Mouse (Mus musculus) layer of hippocampus, adult 9-10 months (tissue): ENCODE results near the gene Scpep1.

ENCODE experiments used
- DNase-seq: peaks from one replicate; pipeline ENCODE4 v3.0.0; 2022; ENCODE audit warnings: low spot score

The Scpep1 gene

DNA sequence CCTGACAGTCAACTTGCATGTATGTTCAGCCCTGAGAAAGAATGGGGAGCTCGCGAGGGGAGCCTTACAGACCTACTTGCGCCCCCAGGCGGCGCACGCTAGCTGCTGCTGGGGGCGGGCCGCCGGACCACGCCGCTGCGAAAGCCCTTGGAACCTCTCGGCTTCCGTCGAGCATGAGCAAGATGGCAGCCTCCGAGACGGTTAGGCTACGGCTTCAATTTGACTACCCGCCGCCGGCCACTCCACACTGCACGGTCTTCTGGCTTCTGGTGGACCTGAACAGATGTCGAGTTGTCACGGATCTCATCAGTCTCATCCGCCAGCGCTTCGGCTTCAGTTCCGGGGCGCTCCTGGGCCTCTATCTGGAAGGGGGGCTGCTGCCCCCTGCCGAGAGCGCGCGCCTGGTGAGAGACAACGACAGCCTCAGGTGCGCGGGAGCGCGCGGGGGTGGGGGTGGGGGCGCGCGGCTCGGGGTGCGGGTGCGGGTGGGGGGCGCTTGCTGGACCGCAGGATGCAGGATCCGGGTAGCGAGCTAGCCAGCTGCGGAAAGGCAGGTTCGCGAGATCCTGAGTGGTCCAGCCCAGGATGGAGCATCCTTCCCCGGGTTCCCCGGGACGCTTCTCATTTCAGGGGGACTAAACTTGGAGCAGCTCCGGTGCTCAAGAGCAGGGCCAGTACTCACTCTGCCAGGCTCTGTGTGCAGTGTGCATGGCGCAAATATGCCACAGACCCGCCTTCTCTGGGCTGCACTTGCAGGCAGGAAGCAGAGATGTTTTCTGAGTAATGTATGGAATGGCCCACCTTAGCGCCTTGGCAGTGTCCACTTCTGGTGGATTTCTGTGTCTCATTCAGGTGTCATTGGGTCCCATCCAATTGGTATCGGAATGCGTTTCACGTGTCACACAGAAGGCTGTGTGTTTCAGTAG lies 18.8 kb upstream of the Scpep1 start:
- DNase-seq: peak; percentile 91

DNA sequence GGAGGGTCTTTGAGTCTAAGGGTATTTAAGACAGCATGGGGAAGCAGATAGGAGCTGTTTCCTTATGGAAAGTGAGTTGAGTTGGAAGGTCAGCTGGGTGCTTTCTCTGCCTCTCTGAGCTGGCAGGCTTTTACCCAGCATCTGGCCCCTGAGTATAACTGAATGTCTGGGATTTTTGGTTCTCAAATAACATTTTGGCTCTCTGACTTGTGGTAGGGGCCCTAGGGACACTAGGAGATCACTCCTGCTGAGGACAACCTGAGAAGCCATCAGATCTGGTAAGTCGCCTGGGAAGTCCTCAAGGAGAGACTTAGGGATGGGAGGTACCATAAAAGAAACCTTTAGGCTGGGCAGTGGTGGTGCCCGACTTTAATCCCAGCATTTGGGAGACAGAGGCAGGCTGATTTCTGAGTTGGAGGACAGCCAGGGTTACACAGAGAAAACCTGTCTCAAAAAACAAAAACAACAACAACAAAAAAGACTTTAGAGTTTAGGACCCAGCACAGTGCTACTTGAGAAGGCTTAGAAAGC lies 15.0 kb upstream of the Scpep1 start, which contains the start of gene Coil:
Gene Coil (plus strand): TSS at position 51 of the 531 bp plus-strand sequence.
- DNase-seq: no peak

DNA sequence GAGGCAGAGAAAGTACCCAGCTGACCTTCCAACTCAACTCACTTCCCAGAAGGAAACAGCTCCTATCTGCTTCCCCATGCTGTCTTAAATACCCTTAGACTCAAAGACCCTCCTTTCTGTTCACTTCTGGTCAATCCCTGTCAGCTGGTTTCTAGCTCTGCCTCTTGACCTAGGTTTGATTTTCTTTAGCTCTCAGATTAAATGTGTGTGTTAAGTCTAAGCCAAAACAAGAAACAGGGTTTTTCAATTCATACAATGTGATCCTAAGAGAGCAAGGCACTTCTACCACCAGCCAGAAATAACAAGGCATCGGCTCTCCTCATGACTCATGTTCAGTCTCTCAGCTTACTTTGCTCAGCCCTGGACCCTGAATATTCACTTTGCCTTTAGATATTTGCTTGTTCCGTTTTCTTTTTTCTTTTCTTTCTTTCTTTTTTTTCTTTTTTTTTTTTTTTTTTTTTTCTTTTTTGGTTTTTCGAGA lies 11.7 kb upstream of the Scpep1 start, which contains the start of gene Elobl:
Gene Elobl (minus strand): TSS at position 51 of the 481 bp plus-strand sequence.
- DNase-seq: no peak

DNA sequence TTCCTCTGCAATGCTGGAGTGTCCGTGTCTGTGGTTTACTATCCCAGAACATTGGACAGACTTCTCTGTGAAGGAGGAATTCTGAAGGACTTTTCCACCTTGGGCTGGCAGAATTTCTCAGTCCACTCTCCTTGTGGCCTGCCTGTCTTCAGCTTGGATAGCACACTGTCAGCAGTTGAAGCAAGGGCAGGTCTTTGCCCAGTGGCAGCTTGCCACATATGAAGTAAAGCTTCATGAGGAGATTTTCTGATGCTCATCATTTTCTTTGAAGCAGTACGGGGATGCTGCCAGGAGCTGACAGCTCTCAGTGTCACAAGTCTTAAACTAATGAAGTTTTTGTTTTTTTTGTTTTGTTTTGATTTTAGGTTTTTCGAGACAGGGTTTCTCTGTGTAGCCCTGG lies 3.6 kb upstream of the Scpep1 start:
- no peak for DNase-seq

DNA sequence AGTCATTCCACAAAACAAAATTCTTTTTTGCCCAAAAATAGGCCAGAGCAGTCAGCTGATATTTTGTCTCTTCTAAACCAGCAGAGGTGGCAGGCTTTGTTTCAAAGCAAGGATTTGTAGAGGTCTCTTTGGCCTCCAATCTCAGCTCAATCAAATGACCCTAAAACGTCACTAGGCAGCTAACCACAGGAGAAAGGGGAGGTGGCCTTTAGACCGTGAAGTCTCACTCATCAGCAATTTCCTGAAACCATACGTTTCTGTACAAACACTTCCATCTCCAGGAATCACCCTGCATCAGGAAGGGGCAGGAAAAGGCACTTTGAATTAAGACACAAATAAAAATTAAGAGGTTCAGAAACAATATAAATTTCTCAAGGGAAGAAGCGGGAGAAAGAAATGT lies 462 bp downstream of the Scpep1 start:
- DNase-seq: no peak

DNA sequence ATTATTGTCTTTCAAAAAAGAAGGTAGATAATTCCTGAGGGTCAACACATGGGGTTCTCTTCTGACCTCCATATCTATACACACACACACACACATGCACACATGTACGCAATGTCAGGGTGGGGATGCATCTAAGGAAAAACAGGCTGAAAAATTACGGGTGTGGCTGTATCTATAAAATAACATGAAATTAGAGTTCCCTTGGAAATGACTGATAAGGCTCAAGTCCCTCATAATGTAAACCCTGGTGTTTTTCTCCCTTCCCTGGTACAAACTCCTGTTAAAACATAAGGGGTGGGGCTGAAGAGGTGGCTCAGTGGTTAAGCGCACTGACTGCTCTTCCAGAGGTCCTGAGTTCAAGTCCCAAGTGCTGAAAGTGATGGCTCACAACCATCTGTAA lies 1.7 kb downstream of the Scpep1 start:
- no peak for DNase-seq

DNA sequence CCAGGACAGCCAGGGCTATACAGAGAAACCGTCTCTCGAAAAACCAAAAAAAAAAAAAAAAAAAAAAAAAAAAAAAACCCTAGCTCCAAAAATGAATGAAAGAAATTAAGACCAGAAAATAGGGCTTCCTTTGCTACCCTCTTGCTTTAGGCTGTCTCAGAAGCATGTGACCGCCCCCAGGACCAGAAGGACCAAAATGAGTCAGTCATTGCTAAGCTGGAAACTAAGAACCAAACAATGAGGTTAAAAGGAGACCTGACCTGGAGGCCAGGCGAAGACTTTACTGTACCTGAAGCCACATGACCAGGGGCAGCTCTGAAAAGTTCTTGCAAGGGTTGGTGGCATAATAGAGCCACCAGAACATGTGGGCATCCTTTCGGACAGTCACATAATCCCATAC lies 3.1 kb downstream of the Scpep1 start:
- no peak for DNase-seq

DNA sequence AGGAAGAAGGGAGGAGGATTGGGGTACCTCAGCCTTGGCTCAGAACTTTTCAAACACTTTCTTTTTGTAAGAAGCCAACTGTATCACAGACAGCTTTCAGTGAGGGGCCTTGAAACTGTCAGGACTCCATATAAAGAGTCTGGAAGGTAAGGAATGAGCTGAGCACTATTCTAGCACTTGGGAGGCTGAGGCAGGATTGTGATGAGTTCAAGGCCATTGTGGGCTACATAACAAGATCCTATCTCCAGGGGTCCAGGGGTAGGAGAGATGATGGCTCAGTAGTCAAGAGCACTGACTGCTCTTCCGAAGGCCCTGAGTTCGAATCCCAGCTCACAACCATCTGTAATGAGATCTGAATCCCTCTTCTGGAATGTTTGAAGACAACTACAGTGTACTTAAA lies 3.7 kb downstream of the Scpep1 start:
- no peak for DNase-seq

DNA sequence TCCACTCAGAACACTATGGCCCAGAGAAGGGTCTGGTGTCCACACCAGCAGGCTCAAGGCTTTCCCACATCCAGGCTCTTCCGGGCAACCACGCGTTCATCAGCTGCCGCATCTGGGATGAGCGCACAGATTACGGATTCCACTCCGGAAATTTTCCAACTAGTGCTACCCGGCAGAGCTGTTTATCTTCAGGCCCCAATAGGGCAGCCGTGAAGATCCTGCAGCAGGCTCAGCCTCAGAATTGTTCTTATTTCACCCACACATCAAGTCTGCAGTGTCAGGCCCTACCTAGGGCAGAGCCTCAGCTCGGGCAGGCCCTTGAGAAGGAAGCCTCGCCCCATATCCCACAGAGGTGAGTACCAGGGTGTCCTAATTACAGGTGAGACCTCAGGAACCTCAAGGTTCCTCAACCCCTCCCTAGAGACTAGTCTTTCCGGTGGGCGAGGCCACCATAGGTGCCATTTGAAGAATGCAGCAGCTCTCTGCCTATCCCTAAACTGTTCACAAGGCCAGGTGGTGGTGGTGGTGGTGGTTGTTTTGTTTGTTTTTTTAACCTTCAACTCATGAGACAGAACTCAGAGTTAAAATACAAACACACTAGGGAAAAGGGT lies 4.5 kb downstream of the Scpep1 start:
- no peak for DNase-seq

DNA sequence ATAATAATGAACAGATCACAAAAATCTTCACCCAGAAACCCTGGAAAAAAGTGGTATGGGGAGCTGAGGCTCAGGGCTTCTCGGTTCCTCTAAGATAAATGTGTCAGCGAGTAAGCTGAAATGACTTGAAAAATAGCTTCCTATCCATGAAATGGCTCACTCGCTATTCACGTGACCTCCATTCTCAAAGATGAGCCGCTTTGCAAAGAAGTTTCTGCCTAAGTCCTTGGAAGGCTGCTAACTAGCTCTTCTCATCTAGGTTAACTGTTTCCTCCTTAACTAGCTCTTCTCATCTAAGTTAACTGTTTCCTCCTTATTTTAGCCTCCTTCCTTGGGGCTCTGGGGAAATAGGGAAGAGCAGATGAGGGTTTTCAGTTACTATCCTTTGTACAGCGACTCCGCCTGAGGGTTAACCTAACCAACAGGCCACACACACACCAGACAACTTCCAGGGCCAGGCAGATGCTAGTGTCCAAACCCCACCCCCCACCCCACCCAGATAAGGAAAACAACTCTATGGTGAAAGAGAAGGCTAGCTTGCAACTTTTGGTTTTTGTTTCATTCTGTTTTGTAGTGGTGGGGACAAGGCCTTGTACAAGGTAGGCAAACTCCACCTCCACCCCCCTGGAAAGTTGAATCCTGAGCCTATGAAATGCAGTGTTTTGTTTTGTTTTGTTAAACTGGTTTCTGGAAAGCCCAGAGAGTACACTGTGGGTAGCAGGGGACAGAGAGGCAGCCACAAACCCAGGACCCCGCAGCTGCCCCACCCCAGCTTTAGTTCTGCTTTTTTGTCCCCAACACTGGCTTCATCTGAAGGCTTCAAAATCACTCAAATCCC lies 5.2 kb downstream of the Scpep1 start:
- no peak for DNase-seq

DNA sequence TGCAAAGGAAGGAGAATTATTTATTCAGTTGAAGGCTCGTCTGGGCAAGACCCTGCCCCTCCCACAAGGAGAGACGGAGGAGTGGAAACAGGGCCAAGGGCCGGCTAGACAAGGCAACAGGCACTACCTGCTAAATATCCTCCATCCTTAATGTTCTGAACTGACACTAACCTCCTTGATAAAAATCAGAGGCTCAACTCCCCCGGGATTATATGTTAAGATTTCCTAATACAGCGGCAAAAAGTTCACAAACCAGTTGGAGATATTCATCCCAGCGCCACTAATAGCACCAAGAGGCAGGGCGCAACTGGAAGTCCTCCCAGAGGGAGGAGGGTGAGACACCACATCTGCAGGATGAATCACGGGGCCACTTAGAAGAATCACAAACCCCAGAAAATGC lies 6.4 kb downstream of the Scpep1 start:
- no peak for DNase-seq

DNA sequence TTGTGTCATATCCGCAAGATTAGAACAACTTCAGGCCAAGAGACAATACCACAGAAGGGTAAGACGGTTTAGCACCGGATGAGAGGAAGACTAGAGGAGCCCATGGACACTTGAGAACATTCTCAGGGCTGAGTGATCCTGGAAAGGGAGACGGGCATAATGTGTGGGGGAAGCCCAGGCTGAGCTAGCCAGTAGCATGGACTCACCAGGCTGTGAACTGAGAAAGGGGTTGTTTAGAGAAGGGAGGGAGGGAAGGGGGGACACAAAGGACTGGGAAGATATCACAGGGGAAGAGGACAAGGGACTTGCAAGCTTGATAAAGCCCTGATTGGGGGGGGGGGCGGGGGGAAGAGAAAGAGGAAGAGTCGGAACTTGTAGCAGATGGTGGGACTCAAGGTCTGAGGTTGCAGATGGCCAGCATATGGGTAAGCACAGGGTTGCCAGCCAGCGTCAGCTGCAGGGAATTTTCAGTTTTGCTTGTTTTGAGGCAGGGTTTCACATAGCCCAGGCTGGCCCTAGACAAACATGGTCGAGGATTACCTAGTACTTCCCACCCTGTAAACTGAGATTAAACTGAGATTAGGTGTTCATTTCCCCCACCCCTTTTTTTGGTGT lies 9.2 kb downstream of the Scpep1 start:
- no peak for DNase-seq

DNA sequence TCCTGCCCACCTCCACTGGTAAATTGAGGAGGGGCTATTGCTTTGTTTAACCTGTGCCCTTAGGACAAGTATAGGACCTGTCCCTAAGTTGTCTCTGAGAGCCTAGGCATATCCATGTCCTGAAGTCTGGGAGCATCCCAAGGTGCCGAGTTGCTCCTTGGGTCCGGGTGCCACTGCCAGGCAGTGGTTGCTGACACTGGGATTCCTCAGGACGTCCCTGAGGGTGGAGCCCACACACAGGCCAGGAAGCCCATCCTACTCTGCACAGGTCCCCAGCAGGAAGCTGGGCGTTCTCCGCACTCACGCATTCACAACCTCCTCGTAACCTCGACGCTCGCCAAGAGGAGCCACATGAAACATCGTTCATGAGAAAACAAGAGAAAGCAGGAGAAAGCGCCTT lies 13.8 kb downstream of the Scpep1 start:
- no peak for DNase-seq

DNA sequence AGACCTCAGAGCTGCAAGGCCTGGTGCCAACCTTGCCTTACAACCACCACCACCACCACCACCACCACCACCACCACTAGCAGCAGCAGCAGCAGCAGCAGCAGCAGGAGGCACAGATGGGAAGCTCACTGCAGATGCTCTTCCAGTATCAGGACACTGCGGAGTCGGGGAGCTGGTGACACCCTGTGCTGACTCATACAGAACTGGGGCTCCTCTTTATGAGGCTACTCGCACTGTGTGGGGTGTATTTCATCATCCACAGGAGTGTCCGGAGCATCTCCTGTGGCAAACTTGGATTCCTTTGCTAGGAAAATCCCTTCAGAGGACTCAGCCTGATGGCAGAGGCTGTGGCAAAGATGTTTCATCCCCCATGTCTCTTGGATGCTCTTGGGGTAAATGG lies 15.6 kb downstream of the Scpep1 start:
- no peak for DNase-seq

DNA sequence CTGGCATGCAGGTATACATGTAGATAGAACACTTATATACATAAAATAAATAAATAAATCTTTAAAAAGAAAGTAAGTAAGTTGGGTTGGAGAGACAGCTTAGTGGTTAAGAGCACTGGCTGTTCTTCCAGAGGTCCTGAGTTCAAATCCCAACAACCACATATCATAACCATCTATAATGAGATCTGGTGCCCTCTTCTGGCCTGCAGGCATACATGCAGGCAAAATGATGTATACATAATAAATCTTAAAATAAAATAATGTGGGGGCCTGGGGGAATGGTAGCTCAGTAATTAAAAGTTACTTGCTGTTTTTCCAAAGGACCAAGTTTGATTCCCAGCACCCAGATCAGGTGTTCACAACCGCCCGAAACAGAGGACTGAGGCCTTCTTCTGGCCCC lies 16.5 kb downstream of the Scpep1 start:
- no peak for DNase-seq

DNA sequence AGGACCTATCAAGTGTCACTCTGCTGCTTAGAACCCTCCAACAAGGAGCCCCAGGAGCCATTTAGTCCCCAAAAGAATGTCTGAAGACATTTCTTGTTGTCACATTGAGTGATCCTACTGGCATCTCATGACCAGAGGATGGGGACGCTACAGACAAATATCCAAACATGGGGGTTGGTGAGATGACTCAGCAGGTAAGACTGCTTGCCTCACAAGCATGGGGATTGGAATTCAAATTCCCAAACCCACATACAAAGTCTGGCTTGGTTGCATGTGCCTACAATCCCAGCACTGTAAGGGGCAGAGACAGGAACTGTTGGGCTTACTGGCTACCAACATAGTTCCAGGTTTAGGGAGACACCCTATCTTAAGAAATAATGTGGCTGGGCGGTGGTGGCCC lies 17.4 kb downstream of the Scpep1 start:
- DNase-seq: no peak

DNA sequence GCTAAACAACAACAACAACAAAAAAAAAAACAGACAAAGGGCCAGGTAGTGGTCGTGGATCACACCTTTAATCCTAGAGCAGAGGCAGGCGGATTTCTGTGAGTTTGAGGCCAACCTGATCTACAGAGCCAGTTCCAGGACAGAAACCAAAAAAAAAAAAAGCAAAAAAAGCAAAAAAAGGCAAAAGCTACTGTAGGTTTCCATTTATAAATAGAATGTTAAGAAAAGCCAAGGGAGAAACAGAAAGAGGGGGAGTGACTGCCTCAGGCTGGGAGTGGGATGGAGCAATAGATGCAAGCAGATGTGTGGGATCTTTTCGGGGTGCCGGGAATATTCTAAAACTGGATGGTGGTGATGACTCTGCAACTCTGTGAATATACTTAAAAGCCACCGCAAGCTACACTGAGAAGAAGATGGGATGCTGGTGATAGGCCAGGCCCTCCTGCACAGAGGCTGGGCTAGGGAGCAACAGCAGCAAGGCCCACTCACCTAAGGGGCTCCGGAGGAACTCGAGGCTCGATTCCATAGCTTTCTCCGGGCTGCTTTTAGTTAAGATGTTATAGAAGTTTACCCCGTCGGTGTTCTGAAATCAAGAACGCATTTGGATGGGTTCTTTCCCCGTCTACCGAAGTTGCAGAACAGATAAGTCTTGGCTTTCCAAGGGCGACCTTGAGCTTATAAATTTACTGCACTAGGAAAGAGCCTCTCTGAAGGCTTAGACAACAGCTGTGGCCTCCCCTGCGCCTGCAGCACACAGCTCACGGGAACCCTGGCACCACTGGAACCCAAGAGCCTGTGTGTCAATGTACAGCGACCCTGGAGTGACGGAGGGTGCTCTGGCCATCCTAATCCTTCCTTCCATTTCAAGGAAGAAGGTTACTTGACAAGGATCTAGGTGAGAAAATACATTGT lies 20.9 kb downstream of the Scpep1 start:
- no peak for DNase-seq

DNA sequence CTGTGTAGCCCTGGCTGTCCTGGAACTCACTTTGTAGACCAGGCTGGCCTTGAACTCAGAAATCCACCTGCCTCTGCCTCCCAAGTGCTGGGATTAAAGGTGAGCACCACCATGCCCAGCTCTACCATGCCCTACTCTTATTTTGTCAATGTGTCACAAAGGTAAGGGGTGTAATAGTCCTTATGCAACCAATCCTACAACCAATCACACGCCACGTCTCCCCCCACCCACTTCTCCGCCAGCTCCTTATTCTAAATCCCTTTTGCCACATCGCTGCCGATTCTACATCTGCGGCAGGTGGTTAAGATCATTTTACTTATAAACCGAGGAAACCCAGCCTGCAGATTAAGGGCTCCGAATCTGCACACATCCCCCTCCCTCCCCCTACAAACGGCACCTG lies 22.2 kb downstream of the Scpep1 start:
- DNase-seq: no peak

DNA sequence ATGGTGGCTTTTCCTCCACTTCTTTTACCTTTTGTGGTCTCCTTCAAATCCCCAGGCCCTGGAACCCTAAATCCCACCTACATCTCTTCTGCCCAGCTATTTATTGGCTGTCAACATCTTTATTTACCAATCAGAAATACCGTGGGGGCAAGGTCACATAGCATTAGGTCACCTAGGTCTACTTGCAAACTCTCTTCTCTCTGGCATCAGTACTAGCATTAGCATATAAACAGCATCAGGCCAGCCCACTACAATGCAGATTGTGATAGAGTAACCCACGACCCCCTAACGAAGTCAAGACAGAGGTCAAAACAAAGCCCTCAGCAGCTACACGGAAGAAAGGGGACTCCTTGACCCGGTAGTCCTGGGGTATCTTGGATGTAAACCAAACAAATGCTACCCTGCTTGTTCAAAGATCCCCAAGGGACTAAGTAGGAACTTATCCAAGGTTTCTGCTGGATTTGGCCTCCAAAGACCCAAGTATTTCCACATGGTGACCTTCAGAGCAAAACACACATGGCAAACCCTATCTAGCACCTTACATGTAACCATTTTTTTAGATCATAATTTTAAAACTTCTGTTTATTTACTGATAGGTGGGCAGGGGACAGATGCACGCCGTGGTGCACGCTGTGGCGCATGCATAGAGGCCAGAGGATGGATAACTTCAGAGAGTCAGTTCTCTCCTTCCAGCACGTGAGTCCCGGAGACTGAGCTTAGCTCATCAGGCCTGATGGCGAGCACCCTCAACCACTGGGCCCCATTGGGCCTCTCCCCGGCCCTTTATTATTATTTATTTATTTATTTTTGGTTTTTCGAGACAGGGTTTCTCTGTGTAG lies 23.4 kb downstream of the Scpep1 start:
- DNase-seq: no peak

DNA sequence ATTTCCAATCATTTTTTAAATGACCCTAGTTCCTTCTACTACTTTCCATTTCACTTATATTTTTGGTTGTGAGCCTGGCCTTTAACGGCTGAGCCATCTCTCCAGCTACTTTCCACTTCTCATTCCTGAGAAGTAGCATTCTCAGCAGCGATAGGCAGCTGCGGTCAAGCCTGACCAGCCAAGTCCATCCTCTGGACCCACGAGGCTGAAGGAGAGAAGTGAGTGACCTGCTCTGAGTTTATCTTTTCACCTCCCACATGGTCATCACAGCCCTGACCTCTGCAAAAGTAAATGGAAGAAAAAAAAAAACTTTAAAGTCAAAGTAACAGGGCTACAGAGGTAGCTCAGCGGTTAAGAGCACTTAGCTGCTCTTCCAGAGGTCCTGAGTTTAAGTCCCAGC lies 28.7 kb downstream of the Scpep1 start:
- DNase-seq: no peak
